Mouse (Mus musculus) embryonic facial prominence, embryonic 13.5 days (tissue): ENCODE measurements around the gene Cldn3. TPM values are rescaled to one million over a fixed set of nuclear protein-coding genes. Genes with fewer than 3 reads are reported as not detected.

Source experiments
- ATAC-seq: fragments of 200-750 bp; cut with Nextera tagmentation; 2 replicates; pipeline ENCODE4 v1.8.0; 2017; ENCODE audit warnings: low read depth; ENCODE audit not compliant: insufficient number of reproducible peaks, insufficient read depth, low FRiP score, low TSS enrichment
- H3K27ac ChIP-seq: fragments of 300-500 bp; sonication (generic); 2 replicates; pipeline ENCODE4 v1.5.1; 2015; ENCODE audit warnings: moderate library complexity, mild to moderate bottlenecking, inconsistent platforms
- H3K27me3 ChIP-seq: fragments of 300-500 bp; sonication (generic); 2 replicates; pipeline ENCODE4 v1.6.1; 2015; ENCODE audit warnings: mild to moderate bottlenecking, inconsistent platforms
- H3K36me3 ChIP-seq: fragments of 300-500 bp; sonication (generic); 2 replicates; pipeline ENCODE4 v1.6.1; 2015; ENCODE audit warnings: mild to moderate bottlenecking, inconsistent platforms
- H3K4me1 ChIP-seq: fragments of 300-500 bp; sonication (generic); 2 replicates; pipeline ENCODE4 v1.6.1; 2015; ENCODE audit warnings: inconsistent platforms
- H3K4me2 ChIP-seq: fragments of 300-500 bp; sonication (generic); 2 replicates; pipeline ENCODE4 v1.6.1; 2015; ENCODE audit warnings: moderate library complexity, mild to moderate bottlenecking, inconsistent platforms
- H3K4me3 ChIP-seq: fragments of 300-500 bp; sonication (generic); 2 replicates; pipeline ENCODE4 v1.5.1; 2015; ENCODE audit warnings: mild to moderate bottlenecking, inconsistent platforms
- H3K9ac ChIP-seq: fragments of 300-500 bp; sonication (generic); 2 replicates; pipeline ENCODE4 v1.6.1; 2015; ENCODE audit warnings: mild to moderate bottlenecking, inconsistent platforms
- H3K9me3 ChIP-seq: fragments of 300-500 bp; sonication (generic); 2 replicates; pipeline ENCODE4 v1.6.1; 2016; ENCODE audit warnings: inconsistent platforms
- WGBS: fragments of 180-500 bp; shearing (Covaris S2); methylation state at CpG from one replicate; pipeline ENCODE4 v1.1.7; 2015; ENCODE audit warnings: mixed read lengths; 5-methylcytosine and 5-hydroxymethylcytosine counted together
- polyA plus RNA-seq: library from polyadenylated mRNA; unstranded; fragments of >200 nt; fragmentation: Nextera tagmentation; extraction: Ambion mirVana; gene quantifications from 2 replicates; pipeline ENCODE4 v1.2.1, GENCODE M21; 2015

The Cldn3 gene
- polyA plus RNA-seq, 1 experiment from 2014 or later, result 14.8 TPM

- H3K27ac ChIP-seq, result peak overlapping the region; percentile 68
- peak overlapping the region; percentile 61 for H3K9ac ChIP-seq
- peak overlapping the region; percentile 57 for H3K4me2 ChIP-seq
- 2% methylated on average over 79 of the region's 79 CpGs for WGBS
- H3K4me3 ChIP-seq, result peak overlapping the region; percentile 38
- ATAC-seq, result no peak
- H3K27me3 ChIP-seq, result peaks cover 66% of the 10 kb centered on the region
- H3K9me3 ChIP-seq, result no peaks in the 10 kb centered on the region
- peaks cover 27% of the 10 kb centered on the region for H3K4me1 ChIP-seq
- H3K36me3 ChIP-seq, result no peaks in the 10 kb centered on the region
Measured at GRCm38 (mm10) chr5:134986298-134987268, 569 bp downstream of the Cldn3 start.

GRCm38 (mm10) chr5:134989166-134989565 is 3.2 kb downstream of the Cldn3 start:
- no peak for ATAC-seq
- Histone ChIP-seq H3K4me1 (peaks cover 27% of the 10 kb centered on the region), H3K27ac (no peak overlapping the region), H3K27me3 (peaks cover 57% of the 10 kb centered on the region), H3K36me3 (no peaks in the 10 kb centered on the region), H3K9ac (no peak overlapping the region), H3K9me3 (no peaks in the 10 kb centered on the region), H3K4me2 (0 out of 2 replicates have a peak overlapping the region, but pooled peaks have one; percentile 14), H3K4me3 (no peak overlapping the region)
- 76% methylated on average over 11 of the region's 11 CpGs for WGBS

GRCm38 (mm10) chr5:134989741-134990140 is 3.7 kb downstream of the Cldn3 start:
- Histone ChIP-seq H3K4me3 (no peak overlapping the region), H3K27ac (no peak overlapping the region), H3K9me3 (no peaks in the 10 kb centered on the region), H3K4me2 (no peak overlapping the region), H3K9ac (no peak overlapping the region), H3K36me3 (no peaks in the 10 kb centered on the region), H3K27me3 (peaks cover 51% of the 10 kb centered on the region), H3K4me1 (peaks cover 27% of the 10 kb centered on the region)
- no peak for ATAC-seq
- WGBS, result 27% methylated on average over 6 of the region's 6 CpGs

GRCm38 (mm10) chr5:134992566-134992965 is 6.6 kb downstream of the Cldn3 start:
- Histone ChIP-seq H3K4me3 (no peak overlapping the region), H3K27ac (no peak overlapping the region), H3K36me3 (no peaks in the 10 kb centered on the region), H3K4me2 (no peak overlapping the region), H3K4me1 (0 out of 2 replicates have a peak, but pooled peaks cover 4% of the 10 kb centered on the region), H3K9me3 (no peaks in the 10 kb centered on the region), H3K27me3 (peaks cover 23% of the 10 kb centered on the region), H3K9ac (no peak overlapping the region)
- 90% methylated on average over 5 of the region's 5 CpGs for WGBS
- ATAC-seq, result no peak

GRCm38 (mm10) chr5:134998359-134998758 is 12.3 kb downstream of the Cldn3 start:
- no peak overlapping the region for H3K4me2 ChIP-seq
- H3K27me3 ChIP-seq, result no peaks in the 10 kb centered on the region
- H3K9ac ChIP-seq, result no peak overlapping the region
- H3K4me1 ChIP-seq, result peaks cover 17% of the 10 kb centered on the region
- 47% methylated on average over 6 of the region's 6 CpGs for WGBS
- no peak for ATAC-seq
- H3K36me3 ChIP-seq, result no peaks in the 10 kb centered on the region
- H3K27ac ChIP-seq, result peak overlapping the region; percentile 24; the same call in 1 of the 2 replicates
- no peak overlapping the region for H3K4me3 ChIP-seq
- H3K9me3 ChIP-seq, result no peaks in the 10 kb centered on the region

GRCm38 (mm10) chr5:134999797-135000196 is 13.8 kb downstream of the Cldn3 start:
- peaks cover 17% of the 10 kb centered on the region for H3K4me1 ChIP-seq
- no peak overlapping the region for H3K9ac ChIP-seq
- no peak for ATAC-seq
- no peak overlapping the region for H3K27ac ChIP-seq
- no peak overlapping the region for H3K4me3 ChIP-seq
- H3K36me3 ChIP-seq, result no peaks in the 10 kb centered on the region
- H3K27me3 ChIP-seq, result no peaks in the 10 kb centered on the region
- H3K4me2 ChIP-seq, result no peak overlapping the region
- H3K9me3 ChIP-seq, result no peaks in the 10 kb centered on the region
- WGBS, result 92% methylated on average over 4 of the region's 4 CpGs

GRCm38 (mm10) chr5:135000751-135001150 is 14.7 kb downstream of the Cldn3 start:
- H3K4me1 ChIP-seq, result peaks cover 17% of the 10 kb centered on the region
- WGBS, result 40% methylated on average over 16 of the region's 16 CpGs
- 0 out of 2 replicates have a peak overlapping the region, but pooled peaks have one; percentile 21 for H3K9ac ChIP-seq
- peak overlapping the region; percentile 74 for H3K27ac ChIP-seq
- no peak overlapping the region; the same call in 1 of the 2 replicates for H3K4me3 ChIP-seq
- no peaks in the 10 kb centered on the region for H3K27me3 ChIP-seq
- ATAC-seq, result no peak
- H3K9me3 ChIP-seq, result no peaks in the 10 kb centered on the region
- H3K36me3 ChIP-seq, result no peaks in the 10 kb centered on the region
- H3K4me2 ChIP-seq, result peak overlapping the region; percentile 48; the same call in 1 of the 2 replicates

- Histone ChIP-seq H3K4me3 (peak overlapping the region; percentile 12), H3K9me3 (no peaks in the 10 kb centered on the region), H3K27me3 (no peaks in the 10 kb centered on the region), H3K9ac (peak overlapping the region; percentile 44; the same call in 1 of the 2 replicates), H3K27ac (peak overlapping the region; percentile 74), H3K4me1 (peaks cover 17% of the 10 kb centered on the region), H3K4me2 (peak overlapping the region; percentile 48), H3K36me3 (no peaks in the 10 kb centered on the region)
- ATAC-seq, result peak; percentile 73
- under 1% methylated on average over 14 of the region's 14 CpGs for WGBS
Measured at GRCm38 (mm10) chr5:135001309-135001708, 15.3 kb downstream of the Cldn3 start.

- no peak overlapping the region for H3K9ac ChIP-seq
- H3K9me3 ChIP-seq, result no peaks in the 10 kb centered on the region
- ATAC-seq, result no peak
- peak overlapping the region; percentile 34; the same call in 1 of the 2 replicates for H3K27ac ChIP-seq
- WGBS, result 48% methylated on average over 5 of the region's 5 CpGs
- peaks cover 17% of the 10 kb centered on the region for H3K4me1 ChIP-seq
- H3K4me2 ChIP-seq, result no peak overlapping the region
- H3K4me3 ChIP-seq, result no peak overlapping the region
- H3K27me3 ChIP-seq, result no peaks in the 10 kb centered on the region
- no peaks in the 10 kb centered on the region for H3K36me3 ChIP-seq
Measured at GRCm38 (mm10) chr5:135002151-135002550, 16.1 kb downstream of the Cldn3 start.

- H3K27ac ChIP-seq, result peak overlapping the region; percentile 96
- peak overlapping the region; percentile 81 for H3K4me2 ChIP-seq
- peak overlapping the region; percentile 64 for H3K4me3 ChIP-seq
- 0 out of 2 replicates have a peak, but pooled peaks cover 7% of the 10 kb centered on the region for H3K36me3 ChIP-seq
- H3K9me3 ChIP-seq, result no peaks in the 10 kb centered on the region
- H3K4me1 ChIP-seq, result peaks cover 35% of the 10 kb centered on the region
- no peak for ATAC-seq
- 33% methylated on average over 16 of the region's 16 CpGs for WGBS
- H3K27me3 ChIP-seq, result no peaks in the 10 kb centered on the region
- H3K9ac ChIP-seq, result peak overlapping the region; percentile 75
Measured at GRCm38 (mm10) chr5:135007802-135008571, 22.0 kb downstream of the Cldn3 start.
